Mouse (Mus musculus): ENCODE results near the gene Tarbp1. TPM values are rescaled to one million over a fixed set of nuclear protein-coding genes. Genes with fewer than 3 reads are reported as not detected.
"Not testable (repeated sequence)": the region's sequence is repeated elsewhere in the genome, so short reads cannot be mapped to it uniquely, and the experiment has no call there.

Gene Tarbp1
- polyA plus RNA-seq, 1 experiment from 2014 or later, result 2.3 TPM

DNA sequence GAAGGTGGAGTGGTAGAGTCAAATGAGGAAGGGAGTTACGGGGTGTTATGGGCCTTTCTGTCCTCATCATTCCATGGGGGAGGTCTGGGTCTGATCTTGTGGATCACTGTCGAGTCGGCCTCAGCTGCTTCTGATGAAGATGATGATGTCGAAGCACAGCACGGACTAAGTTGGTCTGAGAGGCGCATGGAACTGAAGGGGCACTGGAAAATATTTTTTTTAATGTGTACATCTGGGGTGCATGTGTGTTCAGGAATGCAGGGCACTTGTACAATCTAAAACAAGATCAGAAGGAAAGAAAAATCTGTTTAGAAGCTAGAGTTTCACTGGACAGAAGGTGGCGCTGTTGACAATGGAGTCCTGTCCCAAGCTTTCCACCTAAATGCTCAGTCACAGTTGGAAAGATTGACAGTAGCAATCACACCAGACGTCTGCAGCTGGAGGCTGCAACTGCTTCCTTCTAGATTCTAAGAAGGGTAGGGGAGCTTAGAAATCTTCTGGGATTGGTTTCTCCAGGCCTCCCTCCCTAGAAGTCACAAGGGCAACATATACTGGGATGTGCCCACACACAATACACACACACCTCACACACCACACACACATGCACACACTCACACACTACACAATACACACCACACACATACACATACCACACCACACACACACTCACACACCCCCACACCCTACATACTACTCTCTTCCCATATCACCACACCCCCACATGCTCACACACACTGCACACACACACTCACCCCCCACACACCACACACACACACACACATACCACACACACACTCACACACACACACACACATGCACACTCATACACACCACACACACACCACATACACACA, 6.9 kb upstream of the Tarbp1 start:
- ATAC-seq (ENCODE audit: insufficient number of reproducible peaks, insufficient read depth, low FRiP score, low read depth), result no peak; the same call in 1 of the 2 replicates

DNA sequence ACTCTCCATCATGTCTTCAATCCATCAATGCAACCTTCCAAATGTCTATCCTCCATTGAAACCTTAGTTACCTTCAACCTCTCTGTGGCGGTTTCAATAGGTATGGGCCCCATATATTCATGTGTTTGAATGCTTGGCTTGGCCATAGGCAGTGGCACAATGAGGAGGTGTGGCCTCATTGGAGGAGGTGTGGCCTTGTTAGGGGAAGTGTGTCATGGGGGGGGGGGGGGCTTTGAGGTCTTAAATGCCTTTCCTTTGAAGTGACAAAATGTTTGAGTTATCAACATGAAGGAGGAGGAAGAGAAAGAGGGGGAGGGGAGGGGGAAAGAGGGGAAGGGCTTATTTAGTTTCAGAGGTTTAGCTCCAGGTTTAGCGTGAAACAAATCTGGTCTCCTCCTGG, 5.5 kb upstream of the Tarbp1 start:
- Histone ChIP-seq H3K27me3 (ENCODE audit: control insufficient read depth, insufficient read depth, low read length) (peaks cover 11% of the 10 kb centered on the region; the same call in 1 of the 2 replicates), H3K4me2 (ENCODE audit: low read length) (no peak overlapping the region), H3K4me1 (ENCODE audit: control insufficient read depth in 2 of 2, insufficient read depth in 2 of 2, low read length in 2 of 2) (peaks cover 0 to 5% of the 10 kb centered on the region in 2 experiments; a peak in 1 of 4 replicates), H3K36me3 (ENCODE audit: control insufficient read depth, insufficient read depth, low read length) (no peaks in the 10 kb centered on the region), H3K27ac (replicated peaks in 1 of 2; ENCODE audit: control insufficient read depth in 1 of 2, insufficient read depth in 1 of 2, low read depth in 2 of 2, low read length in 2 of 2) (no peak overlapping the region), H3K4me3 (ENCODE audit: control insufficient read depth in 1 of 2, insufficient read depth in 1 of 2, low read depth in 1 of 2, low read length in 2 of 2) (no peak overlapping the region), H3K9ac (ENCODE audit: low read length) (no peak overlapping the region), H3K9me3 (ENCODE audit: control insufficient read depth, low read length) (no peaks in the 10 kb centered on the region)
- ATAC-seq (ENCODE audit: insufficient number of reproducible peaks, insufficient read depth, low FRiP score, low read depth), result no peak
- WGBS, result 66% methylated on average over 2 of the region's 2 CpGs

More for the DNA sequence above, 6.9 kb upstream of the Tarbp1 start:
- Histone ChIP-seq H3K9ac (ENCODE audit: low read length) (no peak overlapping the region), H3K27ac (replicated peaks in 1 of 2; ENCODE audit: control insufficient read depth in 1 of 2, insufficient read depth in 1 of 2, low read depth in 2 of 2, low read length in 2 of 2) (no peak overlapping the region), H3K4me2 (ENCODE audit: low read length) (no peak overlapping the region), H3K4me1 (ENCODE audit: control insufficient read depth in 2 of 2, insufficient read depth in 2 of 2, low read length in 2 of 2) (peaks cover 0 to 5% of the 10 kb centered on the region in 2 experiments; a peak in 1 of 4 replicates), H3K27me3 (ENCODE audit: control insufficient read depth, insufficient read depth, low read length) (peaks cover 6% of the 10 kb centered on the region; the same call in 1 of the 2 replicates), H3K9me3 (ENCODE audit: control insufficient read depth, low read length) (no peaks in the 10 kb centered on the region), H3K4me3 (ENCODE audit: control insufficient read depth in 1 of 2, insufficient read depth in 1 of 2, low read depth in 1 of 2, low read length in 2 of 2) (no peak overlapping the region), H3K36me3 (ENCODE audit: control insufficient read depth, insufficient read depth, low read length) (no peaks in the 10 kb centered on the region)
- 43% methylated on average over 8 of the region's 8 CpGs for WGBS

DNA sequence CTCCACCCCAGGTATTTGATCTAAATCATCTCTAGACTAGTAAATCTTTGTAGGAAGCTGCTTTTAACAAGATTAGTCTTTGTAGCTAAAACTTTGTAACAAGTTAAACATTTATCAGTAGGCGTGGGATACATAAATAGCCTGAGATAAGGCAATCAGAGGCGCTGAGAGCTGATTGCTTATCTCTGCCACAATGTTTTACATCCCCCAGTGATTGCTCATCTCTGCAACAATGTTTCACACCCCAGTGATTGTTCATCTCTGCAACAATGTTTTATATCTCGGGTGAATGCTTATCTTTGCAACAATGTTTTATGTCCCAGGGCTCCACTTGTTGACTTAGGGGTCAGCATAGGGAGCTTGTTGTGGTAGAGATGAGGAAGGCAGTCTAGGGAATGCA, 3.8 kb upstream of the Tarbp1 start:
- Histone ChIP-seq H3K9me3 (ENCODE audit: control insufficient read depth, low read length) (no peaks in the 10 kb centered on the region), H3K4me1 (ENCODE audit: control insufficient read depth in 2 of 2, insufficient read depth in 2 of 2, low read length in 2 of 2) (peaks cover 3 to 8% of the 10 kb centered on the region in 2 experiments; a peak in 3 of 4 replicates), H3K27ac (replicated peaks in 1 of 2; ENCODE audit: control insufficient read depth in 1 of 2, insufficient read depth in 1 of 2, low read depth in 2 of 2, low read length in 2 of 2) (no peak overlapping the region), H3K27me3 (ENCODE audit: control insufficient read depth, insufficient read depth, low read length) (peaks cover 7% of the 10 kb centered on the region; the same call in 1 of the 2 replicates), H3K4me2 (ENCODE audit: low read length) (no peak overlapping the region), H3K36me3 (ENCODE audit: control insufficient read depth, insufficient read depth, low read length) (no peaks in the 10 kb centered on the region), H3K4me3 (ENCODE audit: control insufficient read depth in 1 of 2, insufficient read depth in 1 of 2, low read depth in 1 of 2, low read length in 2 of 2) (no peak overlapping the region), H3K9ac (ENCODE audit: low read length) (no peak overlapping the region)
- ATAC-seq (ENCODE audit: insufficient number of reproducible peaks, insufficient read depth, low FRiP score, low read depth), result no peak
- WGBS, result 4% methylated on average over 3 of the region's 3 CpGs

DNA sequence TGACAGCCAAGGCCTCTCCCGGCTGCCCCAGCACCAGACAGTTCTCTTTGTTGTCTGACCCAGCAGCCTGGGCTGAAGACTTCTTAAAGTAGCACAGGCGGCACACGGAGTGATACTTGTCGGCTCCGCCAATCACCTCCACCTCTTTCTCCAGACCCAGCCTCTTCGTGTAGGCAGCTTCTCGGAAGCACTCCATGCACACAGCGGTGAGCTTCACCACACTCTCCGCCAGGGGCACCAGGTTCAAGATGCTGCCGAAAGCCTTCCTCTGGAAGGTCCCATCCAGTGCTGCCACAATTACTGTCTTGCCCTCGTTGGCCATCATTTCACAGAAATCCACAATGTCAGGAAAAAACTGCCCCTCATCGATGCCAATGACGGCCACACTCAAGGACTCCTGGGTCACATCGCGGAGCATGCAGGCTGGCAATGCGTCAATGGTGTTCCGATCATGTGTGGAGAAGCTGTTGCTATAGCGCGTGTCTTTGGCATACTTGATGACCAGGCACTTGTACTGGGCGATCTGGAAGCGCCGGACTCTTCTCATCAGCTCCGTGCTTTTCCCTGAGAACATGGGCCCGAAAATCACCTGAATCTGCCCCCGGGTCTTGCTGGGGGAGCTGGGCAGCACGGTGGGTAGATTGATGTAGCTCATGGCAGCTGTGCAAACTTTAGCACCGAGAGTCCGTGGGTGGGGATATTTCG, 1.4 kb upstream of the Tarbp1 start:
- peaks cover 6 to 12% of the 10 kb centered on the region in 2 experiments for H3K4me1 ChIP-seq (ENCODE audit: control insufficient read depth in 2 of 2, insufficient read depth in 2 of 2, low read length in 2 of 2)
- ATAC-seq (ENCODE audit: insufficient number of reproducible peaks, insufficient read depth, low FRiP score, low read depth); H3K36me3 ChIP-seq (ENCODE audit: control insufficient read depth, insufficient read depth, low read length); H3K4me2 ChIP-seq (ENCODE audit: low read length); H3K4me3 ChIP-seq (ENCODE audit: control insufficient read depth in 1 of 2, insufficient read depth in 1 of 2, low read depth in 1 of 2, low read length in 2 of 2); H3K9ac ChIP-seq (ENCODE audit: low read length); H3K27me3 ChIP-seq (ENCODE audit: control insufficient read depth, insufficient read depth, low read length); H3K9me3 ChIP-seq (ENCODE audit: control insufficient read depth, low read length); H3K27ac ChIP-seq (replicated peaks in 1 of 2; ENCODE audit: control insufficient read depth in 1 of 2, insufficient read depth in 1 of 2, low read depth in 2 of 2, low read length in 2 of 2): not testable (repeated sequence)
- WGBS, result 38% methylated on average over 29 of the region's 29 CpGs

DNA sequence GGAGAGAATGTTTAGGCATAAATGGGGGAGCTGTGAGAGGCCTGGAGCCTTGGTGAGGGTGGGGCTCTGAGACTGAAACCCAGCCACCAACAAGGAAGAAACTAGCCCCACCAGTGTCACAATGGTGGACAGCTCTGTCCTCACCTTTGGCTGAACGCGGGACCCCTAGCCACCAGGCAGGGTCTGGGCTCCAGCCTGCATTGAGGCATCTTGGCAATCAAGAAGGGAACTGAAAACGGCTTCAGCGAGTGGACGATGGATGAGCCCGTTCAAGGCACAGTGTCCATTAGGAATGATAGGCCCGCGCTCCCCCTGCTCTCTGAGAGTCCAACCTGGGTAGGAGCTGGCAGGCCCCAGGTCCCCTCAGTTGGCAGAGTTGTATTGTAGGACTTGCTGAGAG, 873 bp upstream of the Tarbp1 start:
- not testable (repeated sequence) for H3K9me3 ChIP-seq (ENCODE audit: control insufficient read depth, low read length); H3K36me3 ChIP-seq (ENCODE audit: control insufficient read depth, insufficient read depth, low read length); H3K27me3 ChIP-seq (ENCODE audit: control insufficient read depth, insufficient read depth, low read length); ATAC-seq (ENCODE audit: insufficient number of reproducible peaks, insufficient read depth, low FRiP score, low read depth); H3K4me2 ChIP-seq (ENCODE audit: low read length); H3K27ac ChIP-seq (replicated peaks in 1 of 2; ENCODE audit: control insufficient read depth in 1 of 2, insufficient read depth in 1 of 2, low read depth in 2 of 2, low read length in 2 of 2); H3K4me3 ChIP-seq (ENCODE audit: control insufficient read depth in 1 of 2, insufficient read depth in 1 of 2, low read depth in 1 of 2, low read length in 2 of 2); H3K9ac ChIP-seq (ENCODE audit: low read length)
- H3K4me1 ChIP-seq (ENCODE audit: control insufficient read depth in 2 of 2, insufficient read depth in 2 of 2, low read length in 2 of 2), result peaks cover 6 to 12% of the 10 kb centered on the region in 2 experiments
- WGBS, result 42% methylated on average over 8 of the region's 8 CpGs

DNA sequence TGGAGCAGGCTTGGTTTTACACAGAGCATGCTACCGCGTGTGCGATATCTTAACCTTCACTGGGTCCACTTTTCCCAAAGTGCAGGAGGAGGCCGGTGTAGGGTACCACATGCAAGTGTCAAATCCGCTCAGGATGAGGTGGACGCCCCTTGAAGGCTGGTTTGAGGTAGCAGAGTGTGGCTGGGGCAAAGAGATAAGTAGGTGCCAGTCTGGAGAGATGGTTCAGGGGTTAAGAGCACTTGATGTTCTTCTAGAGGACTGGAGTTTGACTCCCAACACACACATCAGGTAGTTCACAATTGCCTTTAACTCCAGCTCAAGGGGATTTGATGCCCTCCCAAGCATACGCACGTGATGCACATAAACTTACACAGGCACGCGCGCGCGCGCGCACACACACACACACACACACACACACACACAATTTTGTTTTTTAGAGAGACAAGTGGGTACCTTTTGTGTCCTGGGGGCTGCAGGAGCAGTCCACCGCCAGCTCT, 1.0 kb downstream of the Tarbp1 start:
- Histone ChIP-seq H3K9me3 (ENCODE audit: control insufficient read depth, low read length) (no peaks in the 10 kb centered on the region), H3K9ac (ENCODE audit: low read length) (peak overlapping the region; percentile 86), H3K27me3 (ENCODE audit: control insufficient read depth, insufficient read depth, low read length) (peaks cover 7% of the 10 kb centered on the region; the same call in 1 of the 2 replicates), H3K36me3 (ENCODE audit: control insufficient read depth, insufficient read depth, low read length) (peaks cover 22% of the 10 kb centered on the region), H3K4me3 (ENCODE audit: control insufficient read depth in 1 of 2, insufficient read depth in 1 of 2, low read depth in 1 of 2, low read length in 2 of 2) (peak overlapping the region; percentile 57 to 91), H3K4me2 (ENCODE audit: low read length) (peak overlapping the region; percentile 94), H3K27ac (replicated peaks in 1 of 2; ENCODE audit: control insufficient read depth in 1 of 2, insufficient read depth in 1 of 2, low read depth in 2 of 2, low read length in 2 of 2) (peak overlapping the region in 1 of 2 experiments; percentile 82; a peak in 2 of 4 replicates), H3K4me1 (ENCODE audit: control insufficient read depth in 2 of 2, insufficient read depth in 2 of 2, low read length in 2 of 2) (peaks cover 6 to 12% of the 10 kb centered on the region in 2 experiments)
- 11% methylated on average over 16 of the region's 16 CpGs for WGBS
- ATAC-seq (ENCODE audit: insufficient number of reproducible peaks, insufficient read depth, low FRiP score, low read depth), result no peak

DNA sequence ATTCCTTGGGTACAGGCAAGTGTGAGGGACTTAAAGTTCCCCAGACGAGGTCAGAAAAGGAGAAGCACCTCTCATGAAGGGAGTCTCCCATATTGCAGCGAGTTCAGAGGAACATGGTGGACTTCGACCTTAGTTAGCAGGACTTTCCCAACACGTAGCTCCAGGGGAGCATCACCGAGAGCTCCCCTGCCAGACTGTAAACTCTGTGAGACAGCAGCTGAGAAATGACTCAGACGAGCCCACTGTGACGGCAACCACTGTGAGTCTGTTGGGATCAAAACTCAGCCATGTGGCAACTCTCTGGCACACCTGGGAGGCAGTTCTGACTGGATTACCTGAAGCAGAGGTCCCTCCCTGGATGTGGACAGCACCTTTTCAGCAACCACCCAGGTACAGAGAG, 10.8 kb downstream of the Tarbp1 start:
- Histone ChIP-seq H3K9ac (ENCODE audit: low read length) (no peak overlapping the region), H3K9me3 (ENCODE audit: control insufficient read depth, low read length) (no peaks in the 10 kb centered on the region), H3K27ac (replicated peaks in 1 of 2; ENCODE audit: control insufficient read depth in 1 of 2, insufficient read depth in 1 of 2, low read depth in 2 of 2, low read length in 2 of 2) (no peak overlapping the region), H3K4me1 (ENCODE audit: control insufficient read depth in 2 of 2, insufficient read depth in 2 of 2, low read length in 2 of 2) (no peaks in the 10 kb centered on the region), H3K36me3 (ENCODE audit: control insufficient read depth, insufficient read depth, low read length) (peaks cover 65% of the 10 kb centered on the region), H3K4me3 (ENCODE audit: control insufficient read depth in 1 of 2, insufficient read depth in 1 of 2, low read depth in 1 of 2, low read length in 2 of 2) (no peak overlapping the region), H3K27me3 (ENCODE audit: control insufficient read depth, insufficient read depth, low read length) (no peaks in the 10 kb centered on the region), H3K4me2 (ENCODE audit: low read length) (no peak overlapping the region)
- no peak for ATAC-seq (ENCODE audit: insufficient number of reproducible peaks, insufficient read depth, low FRiP score, low read depth)
- 84% methylated on average over 7 of the region's 7 CpGs for WGBS
